Mouse (Mus musculus) ovary, postnatal 10 days (tissue): Measurements from ENCODE around the gene Grk1.

Experiments used
- DNase-seq: peaks from one replicate; pipeline ENCODE4 v3.0.0; 2022; ENCODE audit warnings: low spot score

The Grk1 gene

GRCm38 (mm10) chr8:13428156-13428555, 23.3 kb downstream of the Grk1 start:
- no peak for DNase-seq

GRCm38 (mm10) chr8:13430412-13430811, 25.5 kb downstream of the Grk1 start:
- no peak for DNase-seq

GRCm38 (mm10) chr8:13430866-13431265, 26.0 kb downstream of the Grk1 start:
- no peak for DNase-seq

DNA sequence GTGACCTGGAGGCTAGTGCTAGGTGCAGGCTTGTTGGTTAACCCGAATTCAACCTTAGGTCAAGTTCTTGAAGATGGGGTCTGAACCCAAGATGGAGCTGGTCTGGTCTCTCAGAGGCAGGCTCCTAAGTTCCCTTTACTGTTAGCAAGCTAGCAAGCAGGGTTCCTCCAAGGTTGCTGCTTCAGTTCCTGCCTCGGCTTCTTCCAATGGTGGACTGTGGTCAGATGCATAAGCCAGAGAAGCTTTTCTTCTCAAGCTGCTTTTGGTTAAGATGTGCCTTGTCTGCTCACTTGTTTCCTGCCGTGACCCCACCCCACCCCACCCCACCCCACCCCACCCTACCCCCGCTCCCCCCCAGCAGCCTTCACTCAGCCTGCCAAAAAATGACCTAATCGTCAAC, 28.2 kb downstream of the Grk1 start:
- no peak for DNase-seq

- DNase-seq = no peak
These were observed 30.0 kb downstream of the Grk1 start, which contains the start of gene Tmem255b for GRCm38 (mm10) chr8:13434889-13435288. TSS of gene Tmem255b (plus strand) at chr8:13435189.

DNA sequence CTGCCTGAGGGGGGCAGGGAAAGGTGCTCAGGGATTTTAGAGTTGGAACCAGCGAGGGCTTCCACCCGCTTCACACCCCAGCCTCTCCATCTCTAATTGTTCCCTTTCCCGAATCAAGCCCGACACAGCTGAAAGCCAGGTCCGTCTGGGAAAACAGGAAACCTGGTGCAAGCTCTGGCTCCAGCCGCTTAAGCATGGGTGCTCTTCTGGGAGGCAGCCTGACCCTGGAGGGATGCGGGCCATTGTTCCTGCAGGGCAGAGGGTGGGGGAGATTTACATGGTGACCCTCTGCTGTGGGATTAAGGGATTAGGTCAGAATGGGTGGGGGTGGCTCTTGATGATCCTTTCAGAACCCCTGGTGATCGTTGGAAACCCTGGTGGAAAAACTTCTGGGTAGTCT, 31.2 kb downstream of the Grk1 start:
- DNase-seq = no peak

DNA sequence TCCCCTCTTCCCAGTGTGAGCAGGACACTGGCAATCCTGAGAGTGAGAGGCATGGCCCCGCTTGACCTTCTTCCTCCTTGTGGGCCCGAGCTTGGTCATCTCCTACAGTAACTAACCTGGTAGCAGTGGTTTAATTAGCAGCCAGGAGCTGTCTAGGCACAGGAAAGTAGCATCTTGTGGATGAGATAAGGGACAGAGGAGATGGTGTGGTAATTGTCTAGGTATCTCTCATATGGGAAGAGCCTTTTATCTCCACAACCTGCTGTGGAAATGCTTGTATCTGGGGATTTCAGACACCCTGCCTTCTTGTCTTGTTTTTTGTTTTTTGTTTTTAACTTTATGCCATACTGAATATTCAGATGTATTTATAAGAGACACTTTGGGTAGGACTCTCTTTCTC, 32.6 kb downstream of the Grk1 start:
- no peak for DNase-seq

DNA sequence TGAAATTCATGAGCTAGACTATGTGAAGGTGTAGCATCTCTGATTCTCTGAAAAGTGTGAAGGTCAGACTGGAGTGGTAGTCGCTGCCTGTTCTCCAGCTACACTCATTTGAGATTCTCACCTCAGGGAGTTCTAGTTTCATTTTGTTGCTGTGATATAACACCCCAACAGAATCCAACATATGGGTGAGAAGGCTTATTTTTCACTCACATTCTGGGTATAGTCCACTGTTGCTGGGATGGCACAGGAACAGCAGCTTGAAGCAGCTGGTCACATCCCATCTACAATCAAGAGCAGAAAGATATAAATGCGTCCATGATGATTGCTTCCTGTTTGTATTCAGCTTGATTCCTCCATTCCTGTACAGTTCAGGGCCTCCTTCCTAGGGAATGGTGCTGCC, 37.3 kb downstream of the Grk1 start:
- no peak for DNase-seq

DNA sequence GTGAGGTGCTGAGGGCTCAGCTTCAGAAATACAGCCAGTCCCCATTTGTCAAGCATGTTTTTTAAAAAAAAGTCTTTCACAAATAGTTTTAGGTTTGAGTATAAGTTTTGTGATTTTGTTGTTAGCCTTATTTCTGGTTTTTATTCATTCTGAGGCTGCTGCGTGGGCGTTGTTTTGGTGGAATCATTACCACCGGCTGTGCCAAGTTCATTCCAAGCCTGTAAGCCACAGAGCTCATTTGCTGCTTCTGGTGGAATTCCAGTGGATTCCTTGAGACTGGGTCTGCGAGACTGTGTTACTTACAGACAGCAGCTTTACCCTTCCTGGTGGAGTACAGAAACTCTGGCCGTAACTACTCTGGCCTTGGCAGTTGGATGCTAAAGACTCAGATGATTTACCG, 41.6 kb downstream of the Grk1 start:
- no peak for DNase-seq

- DNase-seq = no peak
These were observed 43.3 kb downstream of the Grk1 start for GRCm38 (mm10) chr8:13448145-13448544.

- DNase-seq = no peak
These were observed 46.9 kb downstream of the Grk1 start for GRCm38 (mm10) chr8:13451747-13452277.

DNA sequence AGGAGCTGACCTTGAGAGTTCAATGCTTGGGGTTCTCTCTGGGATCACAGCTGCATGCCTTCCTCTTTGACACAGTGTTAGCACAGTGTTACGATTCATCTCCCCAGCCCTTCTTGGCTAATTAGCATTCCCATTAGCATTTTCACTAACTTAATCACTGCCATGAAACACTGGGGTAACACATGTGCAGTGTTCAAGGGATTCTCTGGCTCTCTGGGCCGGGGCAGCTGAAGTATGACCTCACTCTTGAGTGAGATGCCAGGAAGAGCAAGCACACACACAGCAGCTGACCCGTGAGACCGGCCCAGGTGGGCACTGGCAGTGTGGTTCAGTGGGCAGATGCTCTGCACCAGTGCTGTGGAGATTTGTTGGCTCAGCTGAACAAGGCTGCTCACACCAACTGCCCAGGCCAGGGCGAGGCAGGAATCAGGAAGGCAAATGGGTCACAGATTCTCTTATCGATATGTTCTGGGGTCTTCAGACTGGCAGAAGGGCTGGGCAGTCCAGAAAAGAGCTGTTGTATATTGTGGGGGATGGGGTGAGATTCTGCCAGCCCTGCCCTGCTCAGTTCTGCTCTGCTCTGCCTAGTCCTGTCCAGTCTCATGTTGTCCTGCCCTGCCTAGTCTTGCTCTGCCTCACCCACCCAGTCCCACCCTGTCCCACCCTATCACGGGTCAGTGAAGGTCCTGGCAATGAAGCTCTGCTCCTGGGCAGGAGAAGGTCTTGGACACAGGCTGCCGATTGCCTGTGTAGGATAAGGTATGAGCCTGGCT, 49.6 kb downstream of the Grk1 start:
- no peak for DNase-seq

DNA sequence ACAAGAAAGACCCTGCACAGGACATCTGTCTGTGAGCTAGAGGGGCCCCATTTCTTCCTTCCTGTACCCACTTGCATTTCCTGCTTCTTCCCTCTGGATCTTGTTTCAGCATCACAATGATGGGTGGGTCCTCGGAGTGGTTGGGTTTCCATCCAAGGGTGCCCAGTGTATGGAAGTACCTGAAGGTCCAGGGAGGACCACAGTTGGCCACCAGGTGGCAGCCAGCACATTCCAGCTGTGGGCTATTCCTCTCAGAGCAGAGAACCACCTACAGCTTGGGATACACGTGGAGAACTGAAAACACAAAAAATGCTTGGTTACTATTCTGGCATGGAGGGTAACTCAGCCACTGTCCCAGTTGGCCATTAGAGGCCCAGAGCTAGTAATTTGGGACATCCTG, 50.4 kb downstream of the Grk1 start:
- DNase-seq = peak; percentile 39

GRCm38 (mm10) chr8:13459431-13459830, 54.5 kb downstream of the Grk1 start:
- no peak for DNase-seq

DNA sequence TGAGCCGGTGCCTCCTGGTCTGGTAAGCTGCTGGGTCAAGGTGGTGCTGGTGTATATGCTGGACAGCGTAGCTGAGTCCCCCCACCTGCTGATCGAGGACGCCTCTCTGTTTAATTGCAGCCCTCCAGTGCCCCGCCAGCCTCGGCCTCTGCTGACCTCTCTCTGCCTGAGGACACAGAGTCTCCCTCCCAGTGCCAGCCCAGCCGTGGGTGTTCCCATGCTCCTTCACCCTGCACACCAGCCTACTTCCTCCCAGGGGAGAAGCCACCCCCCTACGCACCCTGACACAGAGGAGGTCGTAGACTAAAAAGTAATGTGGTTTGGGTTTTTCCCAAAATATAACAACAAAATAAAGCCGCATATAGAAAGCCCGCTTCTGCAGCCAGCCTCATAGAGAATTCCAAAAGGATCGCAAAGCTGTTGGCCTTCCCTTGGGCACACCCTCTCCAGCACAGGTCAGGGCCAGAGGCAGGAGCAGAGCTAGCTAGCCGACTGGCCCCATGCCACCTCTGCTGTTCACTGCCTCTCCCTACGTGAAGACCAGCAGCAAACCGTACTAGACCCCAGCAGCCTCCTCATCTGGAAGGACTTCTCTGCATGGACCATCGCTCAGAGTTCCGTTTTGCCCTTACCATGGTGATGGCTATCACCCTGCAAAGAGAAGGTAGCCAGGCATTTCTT, 56.3 kb downstream of the Grk1 start:
- DNase-seq = no peak

DNA sequence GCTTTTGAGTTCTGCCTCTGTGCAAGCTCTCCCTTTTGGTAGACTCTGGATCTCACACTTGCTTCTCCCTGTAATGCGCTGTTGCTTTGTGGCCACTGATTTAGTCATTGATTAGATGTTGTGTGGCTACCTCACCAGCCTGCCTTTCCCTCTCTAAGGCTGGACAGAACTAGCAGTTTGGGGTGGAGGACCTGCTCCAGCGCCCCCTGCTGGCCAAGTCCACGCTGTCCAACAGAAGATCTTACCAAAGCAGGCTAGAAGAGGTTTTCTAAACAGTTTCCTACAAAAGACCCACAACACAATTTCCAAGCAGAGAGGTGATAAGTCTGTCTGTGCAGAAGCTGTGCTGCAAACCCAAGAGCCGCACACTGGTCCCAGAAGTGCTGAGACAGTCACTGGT, 57.0 kb downstream of the Grk1 start:
- peak; percentile 46 for DNase-seq

DNA sequence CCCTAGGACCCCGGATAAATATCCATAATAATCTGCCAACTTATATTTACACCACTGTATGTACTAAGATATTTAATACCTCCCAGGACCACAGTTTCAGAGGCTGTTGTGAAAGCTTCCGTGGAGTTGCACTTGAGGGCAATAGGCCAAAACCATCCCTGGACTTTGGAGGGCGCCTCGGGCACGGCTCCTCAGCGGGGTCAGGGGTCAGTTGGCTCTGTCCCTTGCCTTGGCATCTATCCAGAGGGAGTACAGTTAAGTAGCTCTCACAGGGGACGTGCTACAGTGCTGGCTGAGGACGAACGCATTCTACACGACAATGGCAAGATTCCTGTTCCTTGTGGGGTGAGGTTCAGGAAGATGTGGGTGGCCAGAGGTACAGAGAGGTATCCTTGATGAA, 57.5 kb downstream of the Grk1 start:
- peak; percentile 49 for DNase-seq

GRCm38 (mm10) chr8:13465324-13465723, 60.4 kb downstream of the Grk1 start:
- DNase-seq = no peak

DNA sequence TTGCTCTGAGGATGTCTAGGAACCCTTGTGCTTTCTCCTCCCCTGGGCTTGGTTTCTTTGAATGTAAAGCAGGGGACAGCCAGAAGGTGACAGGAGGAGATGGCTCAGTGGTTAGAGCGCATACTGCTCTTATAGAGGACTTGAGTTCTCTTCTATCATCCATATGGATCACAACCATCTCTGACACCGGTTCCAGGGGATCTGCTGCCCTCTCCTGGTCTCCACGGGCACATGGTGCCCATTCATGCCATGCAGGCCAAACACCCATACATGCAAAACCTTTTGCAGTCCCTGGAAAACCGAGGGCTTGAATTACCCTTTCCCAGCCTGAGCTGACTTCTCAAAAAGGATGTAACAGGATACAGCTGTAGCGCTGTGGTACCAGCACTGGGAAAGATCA, 62.1 kb downstream of the Grk1 start:
- DNase-seq = no peak

DNA sequence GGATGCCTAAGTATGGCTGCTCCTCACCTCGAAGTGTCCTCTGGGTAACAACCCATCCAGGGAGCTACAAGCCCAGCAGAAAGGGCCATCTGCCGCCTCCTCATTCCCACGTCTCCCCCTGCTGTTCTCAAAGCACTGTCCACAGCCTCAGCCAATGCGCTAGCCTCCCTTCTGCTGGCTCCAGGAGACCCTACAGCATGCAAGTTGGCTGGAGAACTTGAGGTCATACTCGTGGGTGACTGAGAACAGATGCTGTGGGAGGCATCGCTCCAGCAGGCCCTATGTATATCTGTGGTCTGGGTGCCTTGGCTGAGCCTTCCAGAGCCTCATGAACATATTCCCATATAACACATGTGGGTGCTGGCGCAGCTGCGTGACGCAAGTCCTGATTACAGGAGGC, 63.9 kb downstream of the Grk1 start:
- no peak for DNase-seq

GRCm38 (mm10) chr8:13471484-13471883, 66.6 kb downstream of the Grk1 start:
- DNase-seq = no peak
